Mouse (Mus musculus): Measurements from ENCODE around the gene Bcl6b. TPM values are rescaled to one million over a fixed set of nuclear protein-coding genes. Genes with fewer than 3 reads are reported as not detected.

Gene Bcl6b
- polyA plus RNA-seq, 1 experiment from 2014 or later = 11.1 TPM

DNA sequence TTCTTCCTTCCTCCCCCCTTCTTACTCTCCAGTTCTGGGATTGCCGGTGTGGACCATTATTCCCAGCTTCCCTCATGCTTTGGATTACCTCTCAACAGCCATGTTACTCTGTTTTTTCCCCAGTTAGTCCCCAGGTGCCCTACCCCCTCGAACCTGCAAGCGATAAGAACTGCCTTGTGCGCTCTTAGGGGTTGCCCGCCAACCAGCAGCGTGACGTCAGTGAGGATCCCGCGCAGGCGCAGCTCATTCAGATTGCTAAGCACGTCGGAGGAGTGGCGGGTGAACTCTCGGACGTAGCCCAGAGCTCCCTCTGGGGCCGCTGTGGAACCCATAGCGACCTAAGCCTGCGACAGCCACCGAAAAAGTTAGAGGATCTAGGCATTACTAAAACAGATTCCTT, 770 bp downstream of the Bcl6b start:
- WGBS = under 1% methylated on average over 19 of the region's 19 CpGs
- H3K4me2 ChIP-seq (replicated peaks) = peak overlapping the region; percentile 57
- H3K4me3 ChIP-seq (replicated peaks) = peak overlapping the region; percentile 30
- H3K27me3 ChIP-seq (replicated peaks) = peaks cover 23% of the 10 kb centered on the region
- H3K27ac ChIP-seq = peak overlapping the region; percentile 54
- peaks cover 31% of the 10 kb centered on the region for H3K4me1 ChIP-seq (replicated peaks)
- no peaks in the 10 kb centered on the region for H3K9me3 ChIP-seq
- H3K9ac ChIP-seq = peak overlapping the region; percentile 14
- H3K36me3 ChIP-seq = no peaks in the 10 kb centered on the region
- ATAC-seq = peak; percentile 50

- H3K27me3 ChIP-seq (replicated peaks) = peaks cover 23% of the 10 kb centered on the region
These were observed 1.8 kb downstream of the Bcl6b start for GRCm38 (mm10) chr11:70227661-70228245.

DNA sequence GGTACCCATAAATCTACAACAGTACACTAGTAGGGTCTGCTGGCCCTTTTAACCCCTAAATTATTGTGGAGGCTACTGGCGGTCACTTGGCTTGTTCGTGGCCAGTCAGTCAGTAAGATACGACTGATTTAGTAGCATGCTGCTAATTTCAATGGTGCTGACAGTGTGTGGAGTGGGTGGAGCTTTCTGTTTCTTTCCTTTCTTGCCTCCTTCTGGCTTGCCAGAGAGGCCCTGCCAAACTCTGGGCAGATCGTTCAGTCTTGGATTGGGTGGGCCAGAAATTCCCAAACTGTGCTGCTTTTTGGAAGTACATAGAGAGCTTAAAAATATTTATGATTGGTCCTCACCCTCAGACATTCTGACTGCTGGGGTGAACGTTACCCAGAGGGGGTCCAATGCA, 2.5 kb downstream of the Bcl6b start:
- 29% methylated on average over 5 of the region's 5 CpGs for WGBS
- Histone ChIP-seq H3K4me2 (replicated peaks) (peak overlapping the region; percentile 57), H3K27me3 (replicated peaks) (peaks cover 23% of the 10 kb centered on the region), H3K9me3 (no peaks in the 10 kb centered on the region), H3K4me1 (replicated peaks) (peaks cover 28% of the 10 kb centered on the region), H3K36me3 (no peaks in the 10 kb centered on the region), H3K9ac (no peak overlapping the region; the same call in 1 of the 2 replicates), H3K27ac (no peak overlapping the region), H3K4me3 (replicated peaks) (peak overlapping the region; percentile 30)
- no peak for ATAC-seq

More at GRCm38 (mm10) chr11:70227661-70228245, 1.8 kb downstream of the Bcl6b start:
- no peak for ATAC-seq
- peak overlapping the region; percentile 14; the same call in 1 of the 2 replicates for H3K9ac ChIP-seq
- H3K9me3 ChIP-seq = no peaks in the 10 kb centered on the region
- no peaks in the 10 kb centered on the region for H3K36me3 ChIP-seq
- peak overlapping the region; percentile 57 for H3K4me2 ChIP-seq (replicated peaks)
- H3K4me1 ChIP-seq (replicated peaks) = peaks cover 28% of the 10 kb centered on the region
- H3K27ac ChIP-seq = no peak overlapping the region
- peak overlapping the region; percentile 30 for H3K4me3 ChIP-seq (replicated peaks)
- WGBS = 82% methylated on average over 4 of the region's 4 CpGs

- Histone ChIP-seq H3K27ac (peak overlapping the region; percentile 3; the same call in 1 of the 2 replicates), H3K9ac (peak overlapping the region; percentile 23; the same call in 1 of the 2 replicates), H3K27me3 (replicated peaks) (peaks cover 23% of the 10 kb centered on the region), H3K4me3 (replicated peaks) (peak overlapping the region; percentile 30), H3K4me1 (replicated peaks) (peaks cover 28% of the 10 kb centered on the region), H3K36me3 (no peaks in the 10 kb centered on the region), H3K9me3 (no peaks in the 10 kb centered on the region), H3K4me2 (replicated peaks) (peak overlapping the region; percentile 57)
- peak; percentile 57 for ATAC-seq
- whole genome bisulfite sequencing = 12% methylated on average over 18 of the region's 18 CpGs
These were observed 3.1 kb downstream of the Bcl6b start for GRCm38 (mm10) chr11:70226602-70226890.

- ATAC-seq = no peak
- no peaks in the 10 kb centered on the region for H3K9me3 ChIP-seq
- H3K27me3 ChIP-seq (replicated peaks) = peaks cover 23% of the 10 kb centered on the region
- WGBS = 21% methylated on average over 27 of the region's 27 CpGs
- H3K4me1 ChIP-seq (replicated peaks) = peaks cover 28% of the 10 kb centered on the region
- H3K4me3 ChIP-seq (replicated peaks) = peak overlapping the region; percentile 30
- peak overlapping the region; percentile 3; the same call in 1 of the 2 replicates for H3K27ac ChIP-seq
- peak overlapping the region; percentile 57 for H3K4me2 ChIP-seq (replicated peaks)
- no peaks in the 10 kb centered on the region for H3K36me3 ChIP-seq
- H3K9ac ChIP-seq = peak overlapping the region; percentile 23; the same call in 1 of the 2 replicates
These were observed 3.6 kb downstream of the Bcl6b start for GRCm38 (mm10) chr11:70225798-70226601.

DNA sequence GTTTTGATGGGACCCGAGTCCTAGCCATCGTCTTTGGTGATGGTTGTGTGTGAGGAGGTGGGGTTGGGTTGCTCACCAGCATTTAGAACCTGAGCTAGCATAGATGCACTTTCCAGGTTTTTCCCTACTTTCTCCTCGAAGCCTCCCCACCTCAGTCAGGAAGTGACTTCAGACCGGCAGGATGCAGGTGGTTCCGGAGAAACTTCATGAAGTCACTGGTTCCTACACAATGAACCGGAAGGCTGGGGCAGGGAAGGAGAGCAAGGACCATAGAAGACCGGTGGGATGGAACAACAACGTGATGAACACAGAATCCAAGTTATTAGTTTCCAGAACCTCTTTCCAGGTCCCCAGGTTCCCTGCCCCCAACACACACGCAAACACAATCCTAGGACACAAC, 5.9 kb downstream of the Bcl6b start:
- ATAC-seq = no peak

DNA sequence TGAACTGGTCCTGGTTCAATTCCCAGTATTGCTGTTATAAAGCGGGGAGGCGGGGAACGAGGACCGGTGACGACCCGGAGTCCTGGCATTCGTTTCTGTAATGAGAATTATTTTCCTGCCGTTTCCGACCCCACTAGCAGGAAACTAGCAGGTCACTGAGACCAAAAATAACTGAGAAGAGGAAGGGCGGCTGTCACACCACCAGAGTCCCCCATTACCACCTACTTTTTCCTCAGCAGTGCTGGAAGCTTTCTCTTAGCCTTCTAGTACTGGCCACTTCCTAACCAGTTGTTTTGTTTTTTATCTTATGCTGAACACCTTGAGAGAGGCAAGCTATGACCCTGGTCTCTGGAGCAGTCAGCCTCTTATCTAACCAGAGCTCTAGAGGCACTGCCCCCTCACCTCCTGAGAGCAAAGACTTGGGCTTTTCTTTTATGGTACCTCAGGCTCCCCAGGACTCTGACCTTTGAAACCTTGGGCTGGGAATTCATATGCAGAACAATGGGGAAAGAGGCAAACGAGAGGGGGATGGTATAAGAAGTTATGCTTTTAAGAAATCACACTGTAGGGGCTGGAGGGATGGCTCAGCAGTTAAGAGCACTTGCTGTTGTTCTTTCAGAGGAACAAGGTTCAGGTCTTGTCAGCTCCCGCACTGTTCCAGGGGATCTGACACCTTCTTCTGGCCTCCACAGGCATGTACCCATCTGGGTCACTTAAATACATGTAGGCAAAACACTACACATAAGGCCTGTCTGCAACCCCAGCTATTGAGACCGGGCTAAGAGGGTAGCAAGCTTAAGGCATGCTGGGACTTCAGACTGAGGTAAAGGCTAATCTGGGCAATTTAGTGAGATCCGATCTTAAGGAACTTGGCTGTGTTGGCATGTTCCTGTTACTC, 7.7 kb downstream of the Bcl6b start:
- 9% methylated on average over 14 of the region's 14 CpGs for WGBS
- Histone ChIP-seq H3K9ac (peak overlapping the region; percentile 65), H3K4me3 (replicated peaks) (peak overlapping the region; percentile 56), H3K9me3 (no peaks in the 10 kb centered on the region), H3K4me2 (replicated peaks) (peak overlapping the region; percentile 95), H3K36me3 (no peaks in the 10 kb centered on the region), H3K27me3 (replicated peaks) (no peaks in the 10 kb centered on the region; the same call in 1 of the 2 replicates), H3K27ac (peak overlapping the region; percentile 93), H3K4me1 (replicated peaks) (peaks cover 18% of the 10 kb centered on the region)
- ATAC-seq = peak; percentile 81

More for the DNA sequence above, 5.9 kb downstream of the Bcl6b start:
- Histone ChIP-seq H3K4me3 (replicated peaks) (no peak overlapping the region), H3K4me2 (replicated peaks) (peak overlapping the region; percentile 9; the same call in 1 of the 2 replicates), H3K4me1 (replicated peaks) (peaks cover 25% of the 10 kb centered on the region), H3K9ac (no peak overlapping the region), H3K27me3 (replicated peaks) (peaks cover 16% of the 10 kb centered on the region), H3K27ac (peak overlapping the region; percentile 4), H3K9me3 (no peaks in the 10 kb centered on the region), H3K36me3 (no peaks in the 10 kb centered on the region)
- 74% methylated on average over 9 of the region's 9 CpGs for WGBS

DNA sequence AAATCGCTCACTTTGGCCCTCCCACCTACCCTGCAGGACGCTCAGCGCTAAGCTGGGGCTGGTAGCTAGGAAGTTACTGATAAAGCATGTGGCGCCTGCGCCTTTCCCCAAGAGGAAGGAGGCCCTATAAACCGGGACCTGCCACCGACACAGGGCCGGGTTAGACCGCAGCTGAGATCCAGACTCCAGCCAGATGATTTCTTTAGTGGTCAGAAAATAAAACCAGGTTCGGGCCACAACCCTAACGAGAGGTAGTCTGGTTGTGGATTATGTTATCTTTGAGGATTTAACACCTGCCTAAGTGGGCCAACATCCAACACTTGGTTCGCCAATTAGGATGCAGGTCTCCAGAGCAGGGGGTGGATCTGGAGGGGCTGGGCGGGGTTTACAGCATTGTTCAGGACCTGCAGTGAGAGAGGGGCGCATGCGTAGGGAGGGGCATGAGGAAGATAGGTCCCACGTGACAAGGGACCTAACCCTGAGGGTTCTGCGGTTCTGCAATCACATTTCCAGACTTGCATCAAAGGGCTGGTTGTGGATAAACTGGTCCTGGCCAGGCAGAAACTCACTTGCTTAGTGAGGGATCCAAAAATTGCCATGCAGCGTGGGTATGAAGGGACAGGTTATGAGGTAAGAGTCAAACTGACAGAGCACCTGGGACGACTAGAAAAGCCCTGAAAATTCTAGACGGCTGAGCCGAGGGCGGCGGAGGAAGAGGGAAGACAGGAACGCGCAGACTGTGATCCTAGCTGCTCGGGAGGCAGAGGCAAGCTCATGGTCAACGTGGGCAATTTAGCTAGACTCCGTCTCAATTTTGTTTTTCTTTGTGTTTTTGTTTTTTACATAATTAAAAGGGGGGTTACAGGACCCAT, 8.6 kb downstream of the Bcl6b start, which contains the start of gene Slc16a13:
Gene Slc16a13, minus strand, starts transcription at position 334 of the 872 bp plus-strand sequence.
- WGBS = under 1% methylated on average over 28 of the region's 28 CpGs
- peak; percentile 91 for ATAC-seq
- Histone ChIP-seq H3K9me3 (no peaks in the 10 kb centered on the region), H3K4me1 (replicated peaks) (peaks cover 18% of the 10 kb centered on the region), H3K27me3 (replicated peaks) (peaks cover 2% of the 10 kb centered on the region), H3K9ac (peak within 1 kb of the TSS; percentile 67), H3K27ac (peak within 1 kb of the TSS; percentile 93), H3K36me3 (no peaks in the 10 kb centered on the region), H3K4me2 (replicated peaks) (peak within 1 kb of the TSS; percentile 95), H3K4me3 (replicated peaks) (peak within 1 kb of the TSS; percentile 56)

GRCm38 (mm10) chr11:70220323-70220722, 9.3 kb downstream of the Bcl6b start:
- 2% methylated on average over 24 of the region's 24 CpGs for WGBS
- Histone ChIP-seq H3K36me3 (no peaks in the 10 kb centered on the region), H3K9me3 (no peaks in the 10 kb centered on the region), H3K27me3 (replicated peaks) (peaks cover 8% of the 10 kb centered on the region), H3K4me1 (replicated peaks) (peaks cover 23% of the 10 kb centered on the region), H3K4me2 (replicated peaks) (peak overlapping the region; percentile 95), H3K4me3 (replicated peaks) (peak overlapping the region; percentile 56), H3K27ac (peak overlapping the region; percentile 86), H3K9ac (peak overlapping the region; percentile 67)
- ATAC-seq = no peak

DNA sequence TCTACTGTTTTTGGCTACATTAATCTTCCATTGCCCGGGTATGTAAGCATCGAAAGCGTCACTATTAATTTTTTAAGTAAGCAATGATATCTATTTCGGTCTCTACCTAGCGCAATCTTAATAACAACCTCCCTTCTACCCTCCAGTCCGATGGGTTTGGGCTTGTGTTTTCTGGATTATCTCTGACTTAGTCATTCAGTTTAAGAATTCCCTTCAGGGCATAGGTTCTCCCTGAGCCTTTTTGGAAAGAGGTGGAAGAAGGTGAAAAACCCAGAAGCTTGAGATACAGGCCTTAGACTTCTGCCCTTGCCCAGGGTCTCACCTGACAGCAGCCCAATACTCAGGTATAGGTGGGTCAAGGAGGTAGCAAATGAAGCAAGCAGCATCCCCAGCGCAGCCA, 9.7 kb downstream of the Bcl6b start:
- 58% methylated on average over 7 of the region's 7 CpGs for WGBS
- peak overlapping the region; percentile 86; the same call in 1 of the 2 replicates for H3K27ac ChIP-seq
- peaks cover 12% of the 10 kb centered on the region for H3K27me3 ChIP-seq (replicated peaks)
- peak overlapping the region; percentile 56 for H3K4me3 ChIP-seq (replicated peaks)
- peaks cover 25% of the 10 kb centered on the region for H3K4me1 ChIP-seq (replicated peaks)
- no peaks in the 10 kb centered on the region for H3K36me3 ChIP-seq
- peak overlapping the region; percentile 95 for H3K4me2 ChIP-seq (replicated peaks)
- no peak for ATAC-seq
- no peaks in the 10 kb centered on the region for H3K9me3 ChIP-seq
- peak overlapping the region; percentile 67 for H3K9ac ChIP-seq
